Mouse (Mus musculus): ENCODE results near the gene Matk.

Matk gene

DNA sequence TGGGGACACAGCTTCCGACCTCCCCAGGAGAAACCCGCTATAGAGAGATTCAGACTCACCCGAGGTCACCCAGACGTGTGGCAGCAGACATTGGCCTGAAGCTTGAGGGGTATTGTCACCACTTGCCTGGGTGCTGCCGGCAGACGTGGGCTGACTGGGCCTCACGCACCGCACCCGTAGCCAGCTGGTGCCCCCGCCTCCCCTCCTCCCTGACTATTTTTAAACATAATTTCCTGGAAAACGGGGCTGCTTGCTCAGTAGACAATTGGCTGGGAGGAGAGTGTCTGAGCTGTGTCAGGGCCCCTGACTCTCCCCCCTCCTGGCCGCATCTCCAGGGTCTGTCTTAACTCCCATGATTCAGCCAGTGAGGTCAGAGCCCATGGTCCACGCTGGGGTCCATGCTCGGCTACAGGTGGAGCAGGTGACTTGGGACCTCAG lies 50.1 kb downstream of the Matk start:
- no peak for DNase-seq (ENCODE audit: low spot score in 2 of 2)

DNA sequence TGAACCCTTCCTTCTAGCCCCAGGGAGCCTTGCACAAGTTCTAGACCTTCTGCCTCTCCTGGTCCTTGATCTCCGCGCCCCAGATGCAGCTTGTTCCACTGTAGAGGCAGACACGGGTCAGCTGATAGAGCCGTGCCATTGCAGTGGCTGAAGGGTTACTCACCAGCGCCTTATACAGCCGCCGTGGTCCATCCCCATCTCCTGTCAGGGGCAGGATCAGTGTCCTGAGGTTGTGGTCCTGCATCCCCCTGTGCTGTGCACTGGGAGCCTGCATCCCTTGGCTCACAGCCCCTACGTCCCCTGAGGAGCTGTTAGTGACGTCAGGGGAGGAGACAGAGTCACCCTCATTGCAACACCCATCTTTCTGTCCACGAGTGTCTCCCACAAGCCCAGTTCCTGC lies 50.5 kb downstream of the Matk start:
- DNase-seq (ENCODE audit: low spot score in 2 of 2) = no peak

DNA sequence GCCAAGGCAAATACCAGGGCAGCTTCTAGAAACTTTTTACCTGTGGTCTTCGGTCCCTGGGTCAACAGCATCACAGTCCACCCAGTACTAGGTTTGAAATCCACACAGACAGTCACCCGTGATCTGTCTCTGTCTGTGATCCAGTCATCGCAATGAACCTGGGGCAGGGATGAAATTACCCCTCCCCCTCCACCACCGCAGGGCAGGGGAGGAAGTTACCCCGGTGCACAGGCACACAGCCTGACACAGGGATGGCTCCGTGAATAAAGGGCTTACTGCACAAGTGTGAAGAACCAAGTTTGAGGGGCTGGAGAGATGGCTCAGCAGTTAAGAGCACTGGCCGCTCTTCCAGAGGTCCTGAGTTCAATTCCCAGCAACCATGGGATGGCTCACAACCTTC lies 51.0 kb downstream of the Matk start:
- DNase-seq (ENCODE audit: low spot score in 2 of 2) = no peak

DNA sequence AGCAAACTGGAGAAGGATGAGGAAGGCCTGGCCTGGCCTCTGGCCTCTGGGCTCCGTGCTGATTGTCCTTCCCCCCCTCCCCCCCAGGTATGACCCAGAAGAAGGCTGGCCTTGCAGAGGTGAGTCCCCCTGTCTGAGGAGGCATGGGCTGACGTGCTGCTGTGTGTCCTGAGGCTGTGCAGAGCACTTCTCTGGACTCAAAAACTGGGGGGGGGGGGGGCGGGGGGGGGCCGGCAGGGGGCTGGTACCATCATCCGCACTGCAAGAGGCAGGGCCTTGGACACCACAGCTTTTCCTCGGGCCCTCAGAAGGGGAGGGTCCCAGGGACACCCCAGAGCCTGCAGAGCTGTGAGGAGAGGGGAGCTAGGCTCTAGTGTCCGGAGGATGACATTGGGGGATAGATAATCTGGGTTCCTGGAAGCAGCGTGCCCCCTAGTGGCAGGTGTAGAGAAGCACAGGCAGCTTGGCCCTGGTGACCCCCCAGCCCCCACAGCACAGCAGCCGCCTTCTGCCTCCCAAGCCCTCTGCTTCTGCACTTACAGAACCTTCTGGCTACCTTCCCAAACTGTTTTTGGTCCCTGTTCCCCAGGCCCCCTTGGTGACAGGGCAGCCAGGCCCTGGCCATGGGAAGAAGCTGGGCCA lies 52.0 kb downstream of the Matk start:
- peak in 1 of 2 experiments; percentile 38 for DNase-seq (ENCODE audit: low spot score in 2 of 2)

DNA sequence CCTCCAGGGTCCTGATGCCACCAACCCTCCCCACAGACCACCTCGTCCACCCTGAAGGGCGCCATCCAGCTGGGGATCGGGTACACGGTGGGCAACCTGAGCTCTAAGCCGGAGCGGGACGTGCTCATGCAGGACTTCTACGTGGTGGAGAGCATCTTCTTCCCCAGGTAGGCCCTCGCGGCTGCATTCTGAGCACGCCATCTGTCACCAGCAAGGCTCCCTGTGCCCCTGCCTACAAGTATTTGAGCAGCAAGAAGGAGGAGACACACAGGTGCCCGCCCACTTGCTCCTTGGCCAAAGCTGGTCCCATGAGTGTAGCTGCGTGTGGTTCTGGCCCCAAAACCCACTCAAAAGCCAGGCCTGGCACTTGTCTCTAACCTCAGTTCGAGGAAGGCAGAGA lies 52.9 kb downstream of the Matk start:
- no peak for DNase-seq (ENCODE audit: low spot score in 2 of 2)

DNA sequence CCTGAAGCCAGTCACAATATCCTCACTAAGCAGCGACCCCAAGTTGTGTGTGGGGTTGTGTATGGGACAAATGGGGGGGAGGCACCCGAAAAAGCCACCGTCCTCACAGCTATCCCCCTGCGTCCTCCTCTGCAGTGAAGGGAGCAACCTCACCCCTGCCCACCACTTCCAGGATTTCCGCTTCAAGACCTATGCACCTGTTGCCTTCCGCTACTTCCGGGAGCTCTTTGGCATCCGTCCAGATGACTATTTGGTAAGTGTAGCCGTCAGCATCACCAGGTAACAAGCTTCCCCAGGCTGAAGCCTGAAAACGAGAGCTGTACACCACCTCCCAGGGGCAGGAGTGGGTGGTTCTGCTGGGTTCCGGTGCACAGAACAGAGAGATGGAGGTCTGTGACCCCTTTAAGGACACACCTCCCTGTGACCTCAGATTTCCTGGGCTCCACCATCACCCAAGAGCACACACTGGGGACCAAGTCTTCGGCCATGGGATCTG lies 53.5 kb downstream of the Matk start:
- no peak for DNase-seq (ENCODE audit: low spot score in 2 of 2)

DNA sequence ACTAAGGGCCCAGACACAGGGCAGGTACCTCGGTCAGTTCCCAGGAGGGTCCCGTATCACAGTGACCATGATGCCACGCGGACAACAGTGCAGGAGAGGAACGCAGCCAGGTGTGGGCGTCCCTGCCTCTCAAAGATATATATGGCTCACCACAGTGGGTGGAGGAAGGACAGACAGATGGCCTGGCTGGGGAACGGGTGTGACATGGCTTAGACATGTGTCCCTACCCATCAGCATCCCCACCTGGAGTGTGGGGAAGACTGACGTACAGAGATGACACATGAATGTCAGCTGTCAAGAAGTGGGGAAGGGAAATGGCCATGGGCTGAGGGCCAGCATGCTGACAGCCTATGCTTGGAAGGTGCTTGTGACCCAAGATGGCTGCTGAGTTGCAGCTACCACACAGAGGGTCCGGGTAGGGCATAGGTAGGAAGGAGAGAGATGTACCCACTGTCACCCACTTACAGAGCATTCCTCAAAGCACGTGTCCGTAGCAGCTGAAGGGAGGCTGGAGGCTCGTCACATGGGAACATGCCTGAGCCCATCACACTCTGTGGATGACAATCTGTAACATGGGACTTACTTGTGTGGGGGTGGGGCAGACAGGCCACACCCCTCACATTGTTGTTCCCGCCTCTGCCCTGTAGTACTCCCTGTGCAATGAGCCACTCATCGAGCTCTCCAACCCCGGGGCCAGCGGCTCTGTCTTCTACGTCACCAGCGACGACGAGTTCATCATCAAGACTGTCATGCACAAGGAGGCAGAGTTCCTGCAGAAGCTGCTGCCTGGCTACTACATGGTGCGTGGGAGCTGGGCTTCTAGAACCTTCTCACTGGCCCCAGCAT lies 54.3 kb downstream of the Matk start:
- DNase-seq (ENCODE audit: low spot score in 2 of 2) = no peak

DNA sequence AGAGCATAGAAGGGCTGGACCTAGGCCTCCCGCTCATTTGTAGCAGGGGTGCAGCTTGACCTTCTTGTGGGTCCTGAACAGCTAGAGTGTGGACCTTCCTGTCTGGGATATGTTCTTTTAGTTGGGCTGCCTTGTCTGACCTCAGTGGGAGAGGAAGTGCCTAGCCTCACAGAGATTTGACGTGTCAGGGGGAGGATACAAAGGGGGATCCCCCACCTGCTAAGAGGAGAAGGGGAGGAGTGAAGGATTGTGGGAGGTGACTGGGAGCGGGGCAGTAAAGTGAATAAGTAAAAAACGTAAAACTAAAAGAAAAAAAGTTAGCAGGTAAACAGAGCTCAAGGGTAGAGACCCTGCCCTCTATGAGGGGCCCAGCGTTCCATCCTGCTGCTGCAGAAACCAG lies 56.8 kb downstream of the Matk start:
- DNase-seq (ENCODE audit: low spot score in 2 of 2) = no peak

Measured in urinary bladder, adult 18-20 months (tissue).